ENCODE assay signal across 9 mouse cellular contexts in genomic region chr14:68923054-68923453, GRCm38 (mm10).
DNase-seq lines count a peak whose midpoint lies in the region; ATAC-seq lines count a peak whose summit lies in the region.
"Had no signal": no experiment of that assay in that cellular context is flagged by ENCODE, and none has a peak within 500 bp of the region (broad histone marks: within the 10 kb centered on the region; RNA-seq: fewer than 3 reads in every experiment).

No protein-coding gene starts in this region.

- H3K4me2 ChIP-seq in kidney, embryonic 15.5 days = no peak overlapping the region
- no peak overlapping the region for H3K4me2 ChIP-seq in midbrain, embryonic 14.5 days (ENCODE audit: low read length)
- H3K4me2 ChIP-seq: lung, embryonic 15.5 days had no signal

- DNase-seq in ovary, postnatal 36 days (ENCODE audit: low spot score) = peak; percentile 32
- DNase-seq in ovary, postnatal 10 days (ENCODE audit: low spot score) = no peak
- DNase-seq in forebrain, embryonic 10.5 days (ENCODE audit: extremely low spot score, low spot score) = no peak
- peak; percentile 89 for DNase-seq in midbrain, embryonic 14.5 days
- DNase-seq in urinary bladder, postnatal 25 days (ENCODE audit: low spot score) = no peak
- DNase-seq in urinary bladder, adult 2 months (ENCODE audit: low spot score) = no peak
- DNase-seq in gastrocnemius, postnatal 25 days = no peak

- H3K9me3 ChIP-seq in forebrain, embryonic 10.5 days = no peaks in the 10 kb centered on the region
- no peaks in the 10 kb centered on the region for H3K9me3 ChIP-seq in kidney, embryonic 15.5 days (replicated peaks)
- H3K9me3 ChIP-seq in midbrain, embryonic 14.5 days (ENCODE audit: control insufficient read depth, low read length) = no peaks in the 10 kb centered on the region
- H3K9me3 ChIP-seq: lung, embryonic 15.5 days had no signal

- no peaks in the 10 kb centered on the region for H3K27me3 ChIP-seq in forebrain, embryonic 10.5 days (ENCODE audit: poor library complexity, severe bottlenecking)
- H3K27me3 ChIP-seq in kidney, embryonic 15.5 days = no peaks in the 10 kb centered on the region
- no peaks in the 10 kb centered on the region for H3K27me3 ChIP-seq in midbrain, embryonic 14.5 days (ENCODE audit: control insufficient read depth, insufficient read depth, low read length)
- H3K27me3 ChIP-seq: lung, embryonic 15.5 days had no signal

- no peak overlapping the region for H3K9ac ChIP-seq in kidney, embryonic 15.5 days
- H3K9ac ChIP-seq in midbrain, embryonic 14.5 days (replicated peaks; ENCODE audit: low read length) = no peak overlapping the region
- H3K9ac ChIP-seq: lung, embryonic 15.5 days had no signal

- 11% methylated on average over 2 of the region's 2 CpGs for WGBS in forebrain, embryonic 10.5 days
- 12% methylated on average over 2 of the region's 2 CpGs for WGBS in kidney, embryonic 15.5 days
- WGBS in midbrain, embryonic 14.5 days = 2% methylated on average over 2 of the region's 2 CpGs

- H3K4me3 ChIP-seq in forebrain, embryonic 10.5 days = no peak overlapping the region
- no peak overlapping the region for H3K4me3 ChIP-seq in kidney, embryonic 15.5 days (replicated peaks)
- H3K4me3 ChIP-seq in midbrain, embryonic 14.5 days (replicated peaks; ENCODE audit: low read depth, low read length) = no peak overlapping the region
- H3K4me3 ChIP-seq: lung, embryonic 15.5 days had no signal

- no peaks in the 10 kb centered on the region for H3K36me3 ChIP-seq in forebrain, embryonic 10.5 days (replicated peaks)
- no peaks in the 10 kb centered on the region for H3K36me3 ChIP-seq in kidney, embryonic 15.5 days
- no peaks in the 10 kb centered on the region for H3K36me3 ChIP-seq in midbrain, embryonic 14.5 days (ENCODE audit: control insufficient read depth, insufficient read depth, low read length)
- H3K36me3 ChIP-seq: lung, embryonic 15.5 days had no signal

- H3K4me1 ChIP-seq in forebrain, embryonic 10.5 days = peaks cover 21% of the 10 kb centered on the region
- peaks cover 19% of the 10 kb centered on the region for H3K4me1 ChIP-seq in kidney, embryonic 15.5 days
- H3K4me1 ChIP-seq in midbrain, embryonic 14.5 days (ENCODE audit: control insufficient read depth, insufficient read depth, low read length) = peaks cover 15% of the 10 kb centered on the region
- H3K4me1 ChIP-seq: lung, embryonic 15.5 days had no signal

- peak overlapping the region; percentile 9; the same call in 1 of the 2 replicates for H3K27ac ChIP-seq in forebrain, embryonic 10.5 days
- peak overlapping the region; percentile 15; the same call in 1 of the 2 replicates for H3K27ac ChIP-seq in kidney, embryonic 15.5 days
- 0 out of 2 replicates have a peak overlapping the region, but pooled peaks have one; percentile 32 for H3K27ac ChIP-seq in midbrain, embryonic 14.5 days (replicated peaks; ENCODE audit: low read depth, low read length)
- H3K27ac ChIP-seq: lung, embryonic 15.5 days had no signal

- peak; percentile 71 for ATAC-seq in kidney, embryonic 15.5 days (replicated peaks; ENCODE audit: low FRiP score)
- ATAC-seq in midbrain, embryonic 14.5 days (ENCODE audit: low FRiP score, low TSS enrichment) = peak; percentile 83

Comparison
In these comparisons a context has a peak if more than half of its experiments do, and no peak if none do; other contexts are left out.
1. DNase-seq: peak in ovary, postnatal 36 days (single experiment) and midbrain, embryonic 14.5 days (single experiment); none in ovary, postnatal 10 days (single experiment), forebrain, embryonic 10.5 days (single experiment), urinary bladder, postnatal 25 days (single experiment), urinary bladder, adult 2 months (single experiment) and gastrocnemius, postnatal 25 days (single experiment).
2. Peak in every context shown above with its lines, with median percentiles within 50 percentile points of each other: H3K27ac ChIP-seq.